Mouse (Mus musculus): ENCODE measurements at regions not wholly inside any gene's neighbourhood (a gene's known extent, or its start where the extent isn't known, plus 50 kb on each side); places are given as distances from the start of the nearest gene placed in this dataset.

- H3K4me1 ChIP-seq (replicated peaks; ENCODE audit: control insufficient read depth, insufficient read depth, low read length): no peaks in the 10 kb centered on the region
- H3K36me3 ChIP-seq (ENCODE audit: control insufficient read depth, insufficient read depth, low read length): no peaks in the 10 kb centered on the region
- no peak overlapping the region for H3K9ac ChIP-seq (ENCODE audit: low read length)
- H3K4me3 ChIP-seq (ENCODE audit: low read depth, low read length): no peak overlapping the region
- H3K27ac ChIP-seq (ENCODE audit: low read depth, low read length): no peak overlapping the region
- H3K9me3 ChIP-seq (ENCODE audit: control insufficient read depth, low read length): no peaks in the 10 kb centered on the region
- WGBS: 86% methylated on average over 2 of the region's 2 CpGs
- no peak for DNase-seq (ENCODE audit: low spot score)
- no peak for ATAC-seq (replicated peaks; ENCODE audit: low FRiP score)
- no peak overlapping the region for H3K4me2 ChIP-seq (ENCODE audit: low read depth, low read length, severe bottlenecking)
- no peaks in the 10 kb centered on the region for H3K27me3 ChIP-seq (ENCODE audit: control insufficient read depth, insufficient read depth, low read length)
Measured at GRCm38 (mm10) chr1:19647713-19648589, 439.2 kb downstream of the Tfap2b start.

- Histone ChIP-seq H3K9me3 (ENCODE audit: control insufficient read depth, low read length) (no peaks in the 10 kb centered on the region), H3K4me3 (ENCODE audit: low read depth, low read length) (no peak overlapping the region), H3K27ac (ENCODE audit: low read depth, low read length) (no peak overlapping the region), H3K27me3 (ENCODE audit: control insufficient read depth, insufficient read depth, low read length) (no peaks in the 10 kb centered on the region), H3K4me2 (ENCODE audit: low read depth, low read length, severe bottlenecking) (no peak overlapping the region), H3K9ac (ENCODE audit: low read length) (no peak overlapping the region), H3K4me1 (replicated peaks; ENCODE audit: control insufficient read depth, insufficient read depth, low read length) (no peaks in the 10 kb centered on the region), H3K36me3 (ENCODE audit: control insufficient read depth, insufficient read depth, low read length) (no peaks in the 10 kb centered on the region)
- WGBS: 86% methylated on average over 5 of the region's 5 CpGs
- no peak for ATAC-seq (replicated peaks; ENCODE audit: low FRiP score)
- no peak for DNase-seq (ENCODE audit: low spot score)
Measured at GRCm38 (mm10) chr1:19662142-19662541, 453.4 kb downstream of the Tfap2b start.

- Histone ChIP-seq H3K9me3 (ENCODE audit: control insufficient read depth, low read length) (no peaks in the 10 kb centered on the region), H3K4me1 (replicated peaks; ENCODE audit: control insufficient read depth, insufficient read depth, low read length) (no peaks in the 10 kb centered on the region), H3K9ac (ENCODE audit: low read length) (no peak overlapping the region), H3K36me3 (ENCODE audit: control insufficient read depth, insufficient read depth, low read length) (no peaks in the 10 kb centered on the region), H3K27me3 (ENCODE audit: control insufficient read depth, insufficient read depth, low read length) (no peaks in the 10 kb centered on the region), H3K4me3 (ENCODE audit: low read depth, low read length) (no peak overlapping the region), H3K4me2 (ENCODE audit: low read depth, low read length, severe bottlenecking) (no peak overlapping the region), H3K27ac (ENCODE audit: low read depth, low read length) (no peak overlapping the region)
- DNase-seq (ENCODE audit: low spot score) (no peak), ATAC-seq (replicated peaks; ENCODE audit: low FRiP score) (no peak)
- 91% methylated on average over 2 of the region's 2 CpGs for WGBS
Measured at GRCm38 (mm10) chr1:19662779-19663178, 454.1 kb downstream of the Tfap2b start.

GRCm38 (mm10) chr1:19673448-19674396, 465.0 kb downstream of the Tfap2b start:
- H3K4me2 ChIP-seq (ENCODE audit: low read depth, low read length, severe bottlenecking): no peak overlapping the region
- WGBS: 60% methylated on average over 8 of the region's 8 CpGs
- no peaks in the 10 kb centered on the region; the same call in 1 of the 2 replicates for H3K4me1 ChIP-seq (replicated peaks; ENCODE audit: control insufficient read depth, insufficient read depth, low read length)
- no peak overlapping the region for H3K27ac ChIP-seq (ENCODE audit: low read depth, low read length)
- ATAC-seq (replicated peaks; ENCODE audit: low FRiP score) (no peak), DNase-seq (ENCODE audit: low spot score) (no peak)
- H3K9me3 ChIP-seq (ENCODE audit: control insufficient read depth, low read length): no peaks in the 10 kb centered on the region
- H3K27me3 ChIP-seq (ENCODE audit: control insufficient read depth, insufficient read depth, low read length): no peaks in the 10 kb centered on the region
- no peaks in the 10 kb centered on the region for H3K36me3 ChIP-seq (ENCODE audit: control insufficient read depth, insufficient read depth, low read length)
- H3K4me3 ChIP-seq (ENCODE audit: low read depth, low read length): no peak overlapping the region
- no peak overlapping the region for H3K9ac ChIP-seq (ENCODE audit: low read length)

GRCm38 (mm10) chr1:19674397-19674770, 465.7 kb downstream of the Tfap2b start:
- H3K9ac ChIP-seq (ENCODE audit: low read length): no peak overlapping the region
- H3K27ac ChIP-seq (ENCODE audit: low read depth, low read length): no peak overlapping the region
- H3K4me2 ChIP-seq (ENCODE audit: low read depth, low read length, severe bottlenecking): no peak overlapping the region
- no peak for DNase-seq (ENCODE audit: low spot score)
- WGBS: 29% methylated on average over 3 of the region's 3 CpGs
- H3K36me3 ChIP-seq (ENCODE audit: control insufficient read depth, insufficient read depth, low read length): no peaks in the 10 kb centered on the region
- no peaks in the 10 kb centered on the region for H3K9me3 ChIP-seq (ENCODE audit: control insufficient read depth, low read length)
- H3K4me1 ChIP-seq (replicated peaks; ENCODE audit: control insufficient read depth, insufficient read depth, low read length): no peaks in the 10 kb centered on the region; the same call in 1 of the 2 replicates
- no peak overlapping the region for H3K4me3 ChIP-seq (ENCODE audit: low read depth, low read length)
- no peaks in the 10 kb centered on the region for H3K27me3 ChIP-seq (ENCODE audit: control insufficient read depth, insufficient read depth, low read length)
- ATAC-seq (replicated peaks; ENCODE audit: low FRiP score): no peak

DNA sequence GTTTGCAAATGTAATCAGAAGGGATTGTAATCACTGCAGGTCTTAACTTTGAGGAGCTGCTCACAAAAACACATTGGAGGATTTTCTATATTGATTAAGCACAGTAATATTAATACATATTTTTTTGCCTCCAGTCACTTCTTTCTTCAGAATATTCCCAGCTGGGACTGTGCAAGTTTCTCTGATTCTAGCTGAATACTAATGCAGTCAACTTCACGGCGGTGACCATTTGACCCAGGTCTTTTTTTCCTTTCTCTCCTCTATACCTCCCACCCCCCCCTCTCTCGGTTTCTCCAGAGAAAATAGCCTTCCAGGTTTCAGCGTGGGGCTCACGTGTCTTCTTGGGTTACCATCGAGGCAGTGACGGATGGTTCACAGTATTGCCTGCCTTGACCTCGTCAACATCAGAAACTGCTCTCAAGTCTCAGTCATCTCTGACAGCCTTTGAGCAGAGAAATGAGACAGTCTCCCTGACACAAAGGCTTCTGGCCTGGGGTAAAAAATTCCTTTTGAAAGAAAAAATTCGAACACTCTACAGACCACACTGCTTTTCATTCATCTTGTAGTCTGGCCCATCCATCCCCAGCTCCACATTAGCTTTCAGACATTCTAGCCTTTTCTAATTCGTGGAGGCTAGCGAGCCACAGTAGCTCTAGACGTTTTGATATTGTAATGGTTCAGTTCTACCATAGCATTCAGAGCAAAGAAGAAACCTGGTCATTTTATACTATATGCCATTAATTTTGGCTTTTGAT, 472.5 kb downstream of the Tfap2b start:
- Histone ChIP-seq H3K27ac (ENCODE audit: low read depth, low read length) (no peak overlapping the region), H3K9ac (ENCODE audit: low read length) (no peak overlapping the region), H3K27me3 (ENCODE audit: control insufficient read depth, insufficient read depth, low read length) (no peaks in the 10 kb centered on the region), H3K4me1 (replicated peaks; ENCODE audit: control insufficient read depth, insufficient read depth, low read length) (no peaks in the 10 kb centered on the region), H3K4me3 (ENCODE audit: low read depth, low read length) (no peak overlapping the region), H3K4me2 (ENCODE audit: low read depth, low read length, severe bottlenecking) (no peak overlapping the region), H3K36me3 (ENCODE audit: control insufficient read depth, insufficient read depth, low read length) (no peaks in the 10 kb centered on the region), H3K9me3 (ENCODE audit: control insufficient read depth, low read length) (no peaks in the 10 kb centered on the region)
- DNase-seq (ENCODE audit: low spot score): no peak
- ATAC-seq (replicated peaks; ENCODE audit: low FRiP score): no peak
- 56% methylated on average over 12 of the region's 12 CpGs for WGBS
